Mouse (Mus musculus) Patski (cell line): Measurements from ENCODE around the gene Gm28308. TPM values are rescaled to one million over a fixed set of nuclear protein-coding genes. Genes with fewer than 3 reads are reported as not detected.

Experiments
- ATAC-seq: fragments of 100-300 bp; one replicate; pipeline ENCODE4 v1.8.0; 2021
- CTCF ChIA-PET: fragments of 350-600 bp; sonication (Branson Sonifier 250); formaldehyde crosslinking; loops from one replicate; lab custom pipeline; 2022; ENCODE audit warnings: inconsistent platforms; lab: Charles Lee
- POLR2A ChIA-PET: fragments of 350-600 bp; sonication (Branson Sonifier 250); formaldehyde crosslinking; loops from one replicate; lab custom pipeline; 2022; ENCODE audit warnings: antibody characterized with exemption, inconsistent platforms; lab: Charles Lee
- DNase-seq: peaks from one replicate; pipeline ENCODE4 v3.0.0-alpha.2; 2011; ENCODE audit warnings: low read depth, low spot score
- H3K27me3 ChIP-seq: fragments of 371-371 bp; one replicate; pipeline ENCODE4 v1.5.1; 2021
- CTCF ChIP-seq: fragments of 100-300 bp; IDR thresholded peaks from one replicate; pipeline ENCODE4 v1.5.1; 2021
- in situ Hi-C: fragments of 300-500 bp; cut with MboI; formaldehyde crosslinking; loops from 3 replicates; pipeline ENCODE4 v1.11.1; 2018; ENCODE audit warnings: low pct_unique_long_range_greater_than_20kb, mixed read lengths
- polyA plus RNA-seq: library from polyadenylated mRNA; unstranded; gene quantifications from one replicate; pipeline ENCODE4 v1.2.3, GENCODE M21; 2021

Gm28308 gene
- polyA plus RNA-seq = 8.7 TPM

- H3K27me3 ChIP-seq = no peaks in the 10 kb centered on the region
- no peak for TF ChIP-seq CTCF
- ChIA-PET CTCF (interaction anchor here (0.8 to 2.9 kb wide), 8 partner anchors 10 to 211 kb away, joined by 3 to 21 read pairs (median 4); partner anchors contain the start of genes Hoxa10 and Hoxa7), POLR2A (interaction anchor here (0.7 to 37.4 kb wide), 5 partner anchors 9 to 744 kb away, joined by 3 to 778 read pairs (median 153); partner anchors contain the start of genes 5730596B20Rik, Hoxa10, Hoxa11 and Hoxa7)
- ATAC-seq (peak; percentile 35), DNase-seq (no peak)
- in situ Hi-C loops = loop anchor here (25.0 kb wide), 1 partner anchor 501 kb away; no protein-coding TSS in a partner anchor
Measured at GRCm38 (mm10) chr6:52213119-52213986, at the start of gene Gm28308, which contains the start of gene Hoxa3. Gm28308 (minus strand) TSS chr6:52213339. Hoxa3 (minus strand) TSS chr6:52213336.

GRCm38 (mm10) chr6:52262463-52263320, 49.6 kb upstream of the Gm28308 start:
- ATAC-seq (no peak), DNase-seq (no peak)
- TF ChIP-seq CTCF = no peak
- in situ Hi-C loops = no loop called here
- POLR2A ChIA-PET = no interaction called here
- peaks cover 6% of the 10 kb centered on the region for H3K27me3 ChIP-seq
- CTCF ChIA-PET = interaction anchor here (1.0 to 1.6 kb wide), 3 partner anchors 11 to 338 kb away, joined by 3 to 4 read pairs (median 4); no protein-coding TSS in a partner anchor

DNA sequence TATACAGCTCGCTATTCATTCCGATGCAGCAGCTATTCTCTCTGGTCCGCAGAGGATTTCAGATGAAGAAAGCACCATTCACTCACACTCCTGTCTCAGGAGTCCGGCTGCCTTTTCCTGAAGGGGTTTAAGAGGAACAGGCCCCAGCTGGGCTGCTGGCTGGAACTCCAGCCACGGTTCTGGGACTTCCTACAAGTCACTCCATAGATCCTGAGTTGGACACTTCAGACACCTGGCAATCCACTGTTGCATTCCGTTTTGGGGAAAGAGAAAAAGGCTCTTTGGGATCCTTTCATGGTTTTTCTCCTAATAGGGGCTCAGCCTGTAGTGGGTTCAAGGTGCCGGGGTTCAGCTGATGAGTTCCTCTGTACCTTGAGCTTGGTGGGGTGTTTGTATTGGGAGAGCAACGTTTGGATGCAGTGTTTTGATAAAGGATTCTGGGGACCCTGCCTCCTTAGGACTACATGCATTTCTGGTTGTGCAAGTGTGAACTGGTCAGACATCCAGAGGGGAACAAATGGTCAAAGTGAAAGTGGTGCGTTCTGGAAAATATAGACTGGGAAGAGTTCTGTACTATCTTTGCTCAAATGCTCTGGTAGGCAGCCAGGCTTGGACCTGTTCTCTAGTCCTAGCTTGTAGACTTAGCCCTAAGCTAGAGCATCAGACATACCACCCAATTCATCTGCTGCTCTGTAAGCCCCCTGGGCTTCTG, 48.8 kb upstream of the Gm28308 start:
- DNase-seq (no peak), ATAC-seq (no peak)
- POLR2A ChIA-PET = interaction anchor here (0.6 to 1.0 kb wide), 2 partner anchors 8 to 248 kb away, joined by 3 read pairs; no protein-coding TSS in a partner anchor
- CTCF ChIA-PET = interaction anchor here (1.6 kb wide), 1 partner anchor 10 kb away, joined by 4 read pairs; no protein-coding TSS in a partner anchor
- no peak for TF ChIP-seq CTCF
- in situ Hi-C loops = no loop called here
- no peaks in the 10 kb centered on the region for H3K27me3 ChIP-seq

DNA sequence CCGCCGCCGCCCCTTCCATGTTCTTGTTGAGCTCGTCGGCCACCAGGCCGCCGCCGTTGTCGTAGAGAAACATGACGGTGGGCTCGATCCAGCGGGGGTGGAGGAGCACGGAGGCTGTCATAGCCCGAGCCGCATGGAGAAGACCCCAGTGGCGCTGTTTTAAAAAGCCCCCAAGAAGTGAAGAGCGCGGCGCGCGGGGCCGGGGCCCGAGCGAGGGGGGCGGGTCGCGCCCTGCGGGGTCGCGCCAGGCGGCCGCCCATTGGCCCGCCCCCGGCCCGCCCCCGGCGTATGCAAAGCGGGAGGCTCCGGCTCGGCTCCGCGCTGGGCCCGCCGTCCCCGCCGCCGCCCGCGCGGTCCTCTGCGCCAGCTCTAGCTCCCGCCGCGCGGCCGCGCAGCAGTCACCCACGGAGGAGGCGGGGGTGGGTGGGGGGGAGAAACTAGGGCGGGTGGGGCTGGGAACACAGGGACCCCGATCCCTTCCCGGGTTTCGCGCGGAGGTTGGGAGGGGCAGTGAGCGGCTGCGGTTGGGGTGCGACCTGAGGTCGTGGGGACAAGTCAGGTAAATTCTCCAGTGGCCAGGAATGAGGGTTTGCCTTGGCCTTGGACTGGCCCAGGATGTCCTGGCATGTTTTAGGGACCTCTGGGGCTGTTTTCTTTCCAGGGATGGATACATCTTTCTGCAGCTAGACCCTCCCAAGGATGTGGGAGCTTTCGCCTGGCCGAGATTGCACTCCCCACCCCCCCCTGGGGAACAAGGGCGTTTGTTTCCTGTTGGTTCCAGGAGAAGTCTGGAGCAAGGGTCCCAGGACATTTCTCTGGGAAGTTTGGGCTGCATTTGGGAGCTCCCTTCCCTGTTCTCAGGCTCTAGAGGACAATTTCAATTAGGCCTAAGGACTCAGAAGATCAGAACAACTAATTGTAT, 47.8 kb upstream of the Gm28308 start, which contains the start of gene Hoxa13:
Gene Hoxa13 (minus strand): TSS at position 227 of the 922 bp plus-strand sequence.
- ATAC-seq (peak; percentile 75), DNase-seq (no peak)
- no peaks in the 10 kb centered on the region for H3K27me3 ChIP-seq
- ChIA-PET POLR2A (interaction anchor here (0.6 to 2.1 kb wide), 5 partner anchors 9 to 457 kb away, joined by 3 to 10 read pairs (median 4); partner anchors contain the start of genes Hoxa10 and Hoxa11), CTCF (interaction anchor here (1.6 to 2.7 kb wide), 2 partner anchors 9 to 341 kb away, joined by 4 to 19 read pairs; no protein-coding TSS in a partner anchor)
- no peak for TF ChIP-seq CTCF
- in situ Hi-C loops = no loop called here

- ATAC-seq (no peak), DNase-seq (no peak)
- ChIA-PET CTCF (interaction anchor here (1.5 to 2.7 kb wide), 3 partner anchors 318 to 465 kb away, joined by 5 to 19 read pairs (median 7); no protein-coding TSS in a partner anchor), POLR2A (interaction anchor here (0.7 to 2.1 kb wide), 5 partner anchors 12 to 732 kb away, joined by 4 to 10 read pairs (median 5); partner anchors contain the start of genes Hoxa10 and Hoxa11)
- in situ Hi-C loops = loop anchor here (5.0 kb wide), 2 partner anchors 577 to 657 kb away; no protein-coding TSS in a partner anchor
- TF ChIP-seq CTCF = no peak
- H3K27me3 ChIP-seq = no peaks in the 10 kb centered on the region
Measured at GRCm38 (mm10) chr6:52259811-52260261, 46.7 kb upstream of the Gm28308 start.

DNA sequence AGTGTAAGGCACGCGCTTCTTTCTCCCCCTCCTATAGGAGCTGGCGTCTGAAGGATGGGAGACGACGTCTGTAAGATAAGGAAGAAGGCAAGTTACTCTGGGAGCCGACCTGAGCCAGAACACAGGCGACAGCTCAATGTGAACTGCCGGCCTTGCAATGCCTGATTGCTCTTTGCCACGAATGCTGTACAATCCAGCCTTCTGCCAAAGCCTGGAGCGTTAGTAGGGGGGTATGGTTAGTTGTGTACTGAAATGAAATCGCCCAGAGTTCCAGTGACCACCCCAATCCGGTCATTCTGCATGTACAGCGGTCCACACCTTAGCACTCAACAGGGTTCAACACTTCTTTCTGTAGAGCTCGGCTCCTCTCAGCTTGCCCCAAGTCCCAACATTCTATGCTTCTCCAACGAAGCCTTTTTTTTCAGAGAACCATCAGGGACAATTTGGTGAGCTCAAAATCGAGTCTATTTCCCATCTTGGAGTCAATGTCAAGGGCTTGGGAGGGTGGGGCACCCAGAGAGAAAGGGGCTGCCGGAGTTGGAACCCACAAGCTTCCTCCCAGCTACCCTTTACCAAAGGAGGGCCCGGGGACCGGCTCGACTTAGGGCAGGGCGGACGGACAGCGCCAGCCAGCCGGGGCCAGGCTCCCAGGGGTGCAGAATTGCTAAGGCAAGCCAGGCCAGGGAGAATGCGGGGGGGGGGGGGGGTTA, 46.1 kb upstream of the Gm28308 start:
- no peak for DNase-seq
- in situ Hi-C loops = loop anchor here (5.0 kb wide), 2 partner anchors 578 to 658 kb away; no protein-coding TSS in a partner anchor
- ChIA-PET POLR2A (interaction anchor here (0.7 to 2.1 kb wide), 5 partner anchors 11 to 733 kb away, joined by 4 to 10 read pairs (median 5); partner anchors contain the start of genes Hoxa10 and Hoxa11), CTCF (interaction anchor here (1.5 to 2.7 kb wide), 3 partner anchors 319 to 466 kb away, joined by 5 to 19 read pairs (median 7); no protein-coding TSS in a partner anchor)
- TF ChIP-seq CTCF = no peak
- no peaks in the 10 kb centered on the region for H3K27me3 ChIP-seq
- ATAC-seq = no peak

DNA sequence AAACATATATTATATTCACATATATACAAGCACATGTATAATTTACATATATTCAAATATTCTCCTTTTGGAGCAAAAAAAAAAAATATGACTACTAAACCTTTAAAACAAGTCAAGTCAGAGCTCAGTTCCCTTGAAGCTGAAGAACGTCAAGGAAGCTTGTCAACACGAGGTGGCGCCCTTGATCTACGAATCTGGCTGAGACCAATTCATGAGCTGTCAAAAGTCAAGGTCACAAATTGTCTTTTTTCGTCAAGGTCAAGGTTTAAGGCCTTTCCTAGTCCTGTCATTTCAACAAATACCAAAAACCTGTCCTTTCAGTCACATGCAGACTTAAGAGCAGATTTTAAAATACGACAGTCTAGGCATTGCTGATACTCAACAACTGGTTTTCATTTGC, 43.8 kb upstream of the Gm28308 start:
- CTCF ChIA-PET = interaction anchor here (0.7 to 2.7 kb wide), 27 partner anchors 10 to 713 kb away, joined by 3 to 27 read pairs (median 4); partner anchors contain the start of gene Hoxa11
- ATAC-seq = no peak
- in situ Hi-C loops = loop anchor here (5.0 kb wide), 2 partner anchors 580 to 660 kb away; no protein-coding TSS in a partner anchor
- POLR2A ChIA-PET = interaction anchor here (0.7 to 1.3 kb wide), 2 partner anchors 11 to 256 kb away, joined by 3 to 5 read pairs; partner anchors contain the start of gene Hoxa11
- DNase-seq = no peak
- no peaks in the 10 kb centered on the region for H3K27me3 ChIP-seq
- TF ChIP-seq CTCF = no peak
